Mouse (Mus musculus) spleen, adult 2 months (tissue): Measurements from ENCODE around the gene Actrt2.

Experiments used
- CTCF ChIP-seq: fragments of 200-500 bp; IDR thresholded peaks from 2 replicates; pipeline ENCODE4 v1.5.1; 2011; ENCODE audit warnings: mild to moderate bottlenecking, inconsistent platforms; ENCODE audit not compliant: insufficient read depth, insufficient read length, insufficient replicate concordance; ENCODE audit errors: extremely low read depth
- POLR2A ChIP-seq: fragments of 200-500 bp; IDR thresholded peaks from 2 replicates; pipeline ENCODE4 v1.6.1; 2011; ENCODE audit warnings: low read depth, low read length, inconsistent platforms

GRCm38 (mm10) chr4:154698631-154699030 lies 31.0 kb upstream of the Actrt2 start:
- TF ChIP-seq POLR2A (no peak), CTCF (no peak)
